Mouse (Mus musculus) stomach, embryonic 15.5 days (tissue): ENCODE measurements around the gene Muc5b. TPM values are rescaled to one million over a fixed set of nuclear protein-coding genes. Genes with fewer than 3 reads are reported as not detected.

Source experiments
- ATAC-seq: fragments of 200-750 bp; cut with Nextera tagmentation; 2 replicates; pipeline ENCODE4 v1.8.0; 2017; ENCODE audit warnings: low read depth, moderate number of reproducible peaks, moderate TSS enrichment; ENCODE audit not compliant: insufficient read depth, low FRiP score
- H3K27ac ChIP-seq: fragments of 300-500 bp; sonication (generic); 2 replicates; pipeline ENCODE4 v1.5.1; 2015; ENCODE audit warnings: mild to moderate bottlenecking, inconsistent platforms
- H3K27me3 ChIP-seq: fragments of 300-500 bp; sonication (generic); replicated peaks from 2 replicates; pipeline ENCODE4 v1.6.1; 2015; ENCODE audit warnings: inconsistent platforms
- H3K36me3 ChIP-seq: fragments of 300-500 bp; sonication (generic); 2 replicates; pipeline ENCODE4 v1.6.1; 2015; ENCODE audit warnings: inconsistent platforms
- H3K4me1 ChIP-seq: fragments of 300-500 bp; sonication (generic); 2 replicates; pipeline ENCODE4 v1.6.1; 2015; ENCODE audit warnings: inconsistent platforms
- H3K4me2 ChIP-seq: fragments of 300-500 bp; sonication (generic); 2 replicates; pipeline ENCODE4 v1.6.1; 2015; ENCODE audit warnings: mild to moderate bottlenecking, inconsistent platforms
- H3K4me3 ChIP-seq: fragments of 300-500 bp; sonication (generic); replicated peaks from 2 replicates; pipeline ENCODE4 v1.5.1; 2015; ENCODE audit warnings: inconsistent platforms
- H3K9ac ChIP-seq: fragments of 300-500 bp; sonication (generic); 2 replicates; pipeline ENCODE4 v1.6.1; 2015; ENCODE audit warnings: inconsistent platforms
- H3K9me3 ChIP-seq: fragments of 300-500 bp; sonication (generic); 2 replicates; pipeline ENCODE4 v1.6.1; 2016; ENCODE audit warnings: inconsistent platforms
- WGBS: fragments of 180-500 bp; shearing (Covaris S2); methylation state at CpG from one replicate; pipeline ENCODE4 v1.1.7; 2015; 5-methylcytosine and 5-hydroxymethylcytosine counted together
- polyA plus RNA-seq: library from polyadenylated mRNA; unstranded; fragments of >200 nt; fragmentation: Nextera tagmentation; extraction: Ambion mirVana; gene quantifications from 2 replicates; pipeline ENCODE4 v1.2.1, GENCODE M21; 2015

The Muc5b gene
- polyA plus RNA-seq, 1 experiment from 2014 or later: 0.32 TPM

- H3K27me3 ChIP-seq: no peaks in the 10 kb centered on the region
- 67% methylated on average over 9 of the region's 9 CpGs for WGBS
- H3K4me2 ChIP-seq: no peak overlapping the region
- H3K4me3 ChIP-seq: no peak overlapping the region
- no peaks in the 10 kb centered on the region for H3K36me3 ChIP-seq
- ATAC-seq: peak; percentile 57; the same call in 1 of the 2 replicates
- H3K27ac ChIP-seq: peak overlapping the region; percentile 61; the same call in 1 of the 2 replicates
- no peak overlapping the region for H3K9ac ChIP-seq
- H3K4me1 ChIP-seq: peaks cover 14% of the 10 kb centered on the region
- no peaks in the 10 kb centered on the region for H3K9me3 ChIP-seq
Observed at GRCm38 (mm10) chr7:141824398-141824797, 14.5 kb upstream of the Muc5b start.

- no peak for ATAC-seq
- 70% methylated on average over 7 of the region's 7 CpGs for WGBS
- H3K9ac ChIP-seq: no peak overlapping the region
Observed at GRCm38 (mm10) chr7:141835941-141836340, 2.9 kb upstream of the Muc5b start.

DNA sequence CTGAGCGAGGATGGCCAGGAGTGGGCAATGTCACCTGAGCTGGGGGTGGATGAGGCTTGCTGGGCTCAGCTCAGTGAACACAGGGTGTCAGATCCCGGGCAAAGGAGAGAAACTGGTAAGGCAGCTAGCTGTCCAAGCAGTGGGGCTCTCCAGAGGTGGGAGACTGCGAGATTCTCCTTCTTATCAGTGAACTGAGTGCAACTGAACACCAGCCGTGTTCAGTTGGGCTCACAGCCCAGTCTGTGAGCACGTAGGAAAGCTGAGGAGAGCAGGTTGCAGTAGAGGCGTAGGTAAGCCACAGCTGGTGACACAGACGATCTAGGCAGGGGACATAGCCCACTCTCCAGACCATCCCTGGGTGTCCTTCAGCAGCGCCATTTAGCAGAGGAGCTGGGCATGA lies 2.4 kb upstream of the Muc5b start:
- H3K27ac ChIP-seq: no peak overlapping the region
- H3K9ac ChIP-seq: no peak overlapping the region
- 68% methylated on average over 8 of the region's 8 CpGs for WGBS
- no peak overlapping the region for H3K4me2 ChIP-seq
- H3K4me3 ChIP-seq: no peak overlapping the region
- H3K4me1 ChIP-seq: peaks cover 8% of the 10 kb centered on the region
- H3K36me3 ChIP-seq: no peaks in the 10 kb centered on the region
- no peak for ATAC-seq
- no peaks in the 10 kb centered on the region for H3K27me3 ChIP-seq
- H3K9me3 ChIP-seq: no peaks in the 10 kb centered on the region

More at GRCm38 (mm10) chr7:141835941-141836340, 2.9 kb upstream of the Muc5b start:
- Histone ChIP-seq H3K4me1 (peaks cover 8% of the 10 kb centered on the region), H3K4me2 (no peak overlapping the region), H3K4me3 (no peak overlapping the region), H3K36me3 (no peaks in the 10 kb centered on the region), H3K9me3 (no peaks in the 10 kb centered on the region), H3K27ac (no peak overlapping the region), H3K27me3 (no peaks in the 10 kb centered on the region)

- Histone ChIP-seq H3K9me3 (no peaks in the 10 kb centered on the region), H3K27me3 (no peaks in the 10 kb centered on the region), H3K4me3 (no peak overlapping the region), H3K9ac (no peak overlapping the region), H3K36me3 (no peaks in the 10 kb centered on the region), H3K27ac (no peak overlapping the region), H3K4me2 (no peak overlapping the region), H3K4me1 (peaks cover 8% of the 10 kb centered on the region)
- ATAC-seq: no peak
- 89% methylated on average over 10 of the region's 10 CpGs for WGBS
Observed at GRCm38 (mm10) chr7:141840354-141840753, 1.5 kb downstream of the Muc5b start.

GRCm38 (mm10) chr7:141861046-141861445 lies 22.2 kb downstream of the Muc5b start:
- Histone ChIP-seq H3K36me3 (no peaks in the 10 kb centered on the region), H3K27me3 (no peaks in the 10 kb centered on the region), H3K4me3 (no peak overlapping the region), H3K4me1 (no peaks in the 10 kb centered on the region), H3K9me3 (no peaks in the 10 kb centered on the region), H3K9ac (no peak overlapping the region), H3K4me2 (no peak overlapping the region), H3K27ac (no peak overlapping the region)
- 68% methylated on average over 4 of the region's 4 CpGs for WGBS
- no peak for ATAC-seq

- Histone ChIP-seq H3K4me1 (no peaks in the 10 kb centered on the region), H3K9ac (no peak overlapping the region), H3K4me3 (no peak overlapping the region), H3K27ac (no peak overlapping the region), H3K4me2 (no peak overlapping the region), H3K27me3 (no peaks in the 10 kb centered on the region), H3K36me3 (0 out of 2 replicates have a peak, but pooled peaks cover 2% of the 10 kb centered on the region), H3K9me3 (no peaks in the 10 kb centered on the region)
- ATAC-seq: no peak
- WGBS: 69% methylated on average over 5 of the region's 5 CpGs
Observed at GRCm38 (mm10) chr7:141869644-141870043, 30.8 kb downstream of the Muc5b start.

GRCm38 (mm10) chr7:141870553-141870952 lies 31.7 kb downstream of the Muc5b start:
- 0 out of 2 replicates have a peak, but pooled peaks cover 2% of the 10 kb centered on the region for H3K36me3 ChIP-seq
- no peaks in the 10 kb centered on the region for H3K27me3 ChIP-seq
- no peak overlapping the region for H3K4me3 ChIP-seq
- H3K4me2 ChIP-seq: no peak overlapping the region
- WGBS: 75% methylated on average over 5 of the region's 5 CpGs
- no peaks in the 10 kb centered on the region for H3K9me3 ChIP-seq
- no peak for ATAC-seq
- no peaks in the 10 kb centered on the region for H3K4me1 ChIP-seq
- H3K9ac ChIP-seq: no peak overlapping the region
- H3K27ac ChIP-seq: no peak overlapping the region

DNA sequence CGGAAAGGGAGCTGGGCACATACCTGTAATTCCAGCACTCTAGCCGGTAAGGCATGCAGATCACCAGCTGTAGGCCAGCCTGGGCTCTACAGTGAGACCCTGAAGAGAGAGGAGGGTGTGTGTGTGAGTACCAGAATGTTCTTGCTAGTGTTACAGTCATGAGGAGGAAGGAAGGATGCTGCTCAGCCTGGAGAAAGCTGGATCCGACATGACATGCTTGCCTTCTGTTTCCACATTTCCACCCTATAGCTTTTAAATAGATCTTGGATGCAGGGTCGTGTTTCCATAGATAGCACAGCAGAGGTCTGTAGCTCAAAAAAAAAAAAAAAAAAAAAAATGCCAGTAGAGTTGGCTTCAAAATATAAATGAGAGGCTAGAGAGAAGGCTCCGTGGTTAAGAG lies 36.0 kb downstream of the Muc5b start:
- no peaks in the 10 kb centered on the region for H3K9me3 ChIP-seq
- no peaks in the 10 kb centered on the region for H3K4me1 ChIP-seq
- H3K27ac ChIP-seq: no peak overlapping the region
- peaks cover 5% of the 10 kb centered on the region; the same call in 1 of the 2 replicates for H3K36me3 ChIP-seq
- no peak for ATAC-seq
- no peaks in the 10 kb centered on the region for H3K27me3 ChIP-seq
- H3K9ac ChIP-seq: no peak overlapping the region
- no peak overlapping the region for H3K4me3 ChIP-seq
- H3K4me2 ChIP-seq: no peak overlapping the region
- 84% methylated on average over 5 of the region's 5 CpGs for WGBS

- H3K4me2 ChIP-seq: no peak overlapping the region
- 89% methylated on average over 2 of the region's 2 CpGs for WGBS
- H3K27ac ChIP-seq: no peak overlapping the region
- no peaks in the 10 kb centered on the region for H3K9me3 ChIP-seq
- ATAC-seq: no peak
- peaks cover 28% of the 10 kb centered on the region for H3K36me3 ChIP-seq
- no peaks in the 10 kb centered on the region for H3K4me1 ChIP-seq
- H3K9ac ChIP-seq: no peak overlapping the region
- no peak overlapping the region for H3K4me3 ChIP-seq
- no peaks in the 10 kb centered on the region for H3K27me3 ChIP-seq
Observed at GRCm38 (mm10) chr7:141878813-141879212, 39.9 kb downstream of the Muc5b start.

DNA sequence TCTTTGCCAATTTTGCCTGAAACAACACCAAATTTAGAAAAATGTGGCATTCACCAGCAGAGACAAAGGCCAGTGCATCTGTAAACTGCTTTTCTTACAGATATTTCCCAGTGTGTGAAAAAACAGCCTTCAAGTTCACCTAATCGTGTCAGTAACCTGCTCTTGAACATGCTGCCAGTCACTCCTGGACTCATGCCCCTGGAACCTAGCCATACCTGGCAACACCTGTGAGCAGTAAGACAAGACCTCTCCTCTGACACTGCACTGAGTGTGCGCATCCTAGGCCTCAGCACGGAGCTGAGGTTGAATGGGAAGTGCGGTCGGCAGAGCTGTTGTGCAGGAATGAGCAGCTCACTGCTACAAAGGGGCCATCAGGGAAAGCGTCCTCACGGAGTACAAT lies 53.3 kb downstream of the Muc5b start:
- Histone ChIP-seq H3K27me3 (no peaks in the 10 kb centered on the region), H3K9ac (no peak overlapping the region), H3K36me3 (peaks cover 43% of the 10 kb centered on the region), H3K27ac (no peak overlapping the region), H3K4me3 (no peak overlapping the region), H3K4me2 (no peak overlapping the region), H3K4me1 (no peaks in the 10 kb centered on the region), H3K9me3 (no peaks in the 10 kb centered on the region)
- no peak for ATAC-seq
- WGBS: 93% methylated on average over 7 of the region's 7 CpGs

DNA sequence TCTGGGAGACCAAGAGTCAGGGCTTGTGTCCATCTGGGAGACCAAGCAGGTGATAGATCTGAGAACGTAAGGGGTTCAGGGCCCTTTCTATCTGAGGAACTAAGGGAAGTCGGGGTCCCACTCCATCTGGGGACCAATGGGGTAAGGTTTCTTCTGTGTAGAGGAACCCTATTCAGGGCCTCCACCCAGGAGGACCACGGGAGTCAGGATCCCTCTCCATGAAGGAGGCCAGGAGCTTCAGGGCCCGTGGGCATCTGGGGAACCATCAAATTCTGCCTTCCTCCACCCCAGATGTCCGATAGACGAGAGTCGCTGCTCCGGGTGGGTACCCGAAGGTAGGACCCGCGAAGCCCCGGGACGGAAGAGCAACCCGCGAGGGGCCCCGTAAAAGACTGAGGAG lies 63.0 kb downstream of the Muc5b start:
- peak; percentile 48; the same call in 1 of the 2 replicates for ATAC-seq
- H3K9ac ChIP-seq: peak overlapping the region; percentile 68
- H3K4me1 ChIP-seq: peaks cover 13% of the 10 kb centered on the region
- 0 out of 2 replicates have a peak, but pooled peaks cover 4% of the 10 kb centered on the region for H3K27me3 ChIP-seq
- WGBS: under 1% methylated on average over 16 of the region's 16 CpGs
- H3K36me3 ChIP-seq: no peaks in the 10 kb centered on the region
- peak overlapping the region; percentile 72 for H3K4me3 ChIP-seq
- peak overlapping the region; percentile 48; the same call in 1 of the 2 replicates for H3K27ac ChIP-seq
- H3K4me2 ChIP-seq: peak overlapping the region; percentile 64
- no peaks in the 10 kb centered on the region for H3K9me3 ChIP-seq

DNA sequence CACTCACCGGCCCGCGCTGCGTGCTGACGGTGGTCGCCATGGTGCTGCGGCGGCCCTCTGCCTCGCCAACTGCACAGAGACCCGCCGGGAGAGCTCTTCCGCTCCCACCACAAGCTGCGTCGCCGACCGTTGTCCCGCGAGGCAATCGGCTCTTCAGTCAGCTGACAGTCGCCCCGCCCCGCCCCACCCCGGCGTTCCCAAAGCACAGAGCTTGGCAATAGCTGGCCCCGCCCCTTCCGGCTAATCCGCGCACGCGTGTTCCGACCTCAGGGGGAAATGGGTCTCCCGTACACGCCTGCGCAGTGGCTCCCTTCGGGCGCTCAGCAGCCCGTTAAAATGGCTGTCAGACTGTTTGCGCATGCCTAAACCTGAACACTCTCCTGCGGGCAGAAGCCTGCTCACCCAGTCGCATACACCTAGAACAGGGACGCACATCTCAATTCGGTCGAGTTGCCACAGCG lies 63.4 kb downstream of the Muc5b start:
- Histone ChIP-seq H3K27me3 (0 out of 2 replicates have a peak, but pooled peaks cover 4% of the 10 kb centered on the region), H3K4me3 (peak overlapping the region; percentile 72), H3K9me3 (no peaks in the 10 kb centered on the region), H3K36me3 (no peaks in the 10 kb centered on the region), H3K4me1 (peaks cover 13% of the 10 kb centered on the region), H3K4me2 (peak overlapping the region; percentile 64), H3K9ac (peak overlapping the region; percentile 68), H3K27ac (peak overlapping the region; percentile 48; the same call in 1 of the 2 replicates)
- ATAC-seq: peak; percentile 98
- under 1% methylated on average over 44 of the region's 44 CpGs for WGBS

- H3K4me3 ChIP-seq: peak overlapping the region; percentile 72
- no peak overlapping the region for H3K9ac ChIP-seq
- 58% methylated on average over 4 of the region's 4 CpGs for WGBS
- no peaks in the 10 kb centered on the region for H3K9me3 ChIP-seq
- no peak for ATAC-seq
- H3K4me2 ChIP-seq: peak overlapping the region; percentile 61
- no peaks in the 10 kb centered on the region for H3K36me3 ChIP-seq
- H3K27me3 ChIP-seq: 0 out of 2 replicates have a peak, but pooled peaks cover 4% of the 10 kb centered on the region
- H3K27ac ChIP-seq: no peak overlapping the region
- peaks cover 13% of the 10 kb centered on the region for H3K4me1 ChIP-seq
Observed at GRCm38 (mm10) chr7:141902791-141903190, 63.9 kb downstream of the Muc5b start.
